Comparison of ENCODE assay signal across 8 mouse cellular contexts in the genomic region with DNA sequence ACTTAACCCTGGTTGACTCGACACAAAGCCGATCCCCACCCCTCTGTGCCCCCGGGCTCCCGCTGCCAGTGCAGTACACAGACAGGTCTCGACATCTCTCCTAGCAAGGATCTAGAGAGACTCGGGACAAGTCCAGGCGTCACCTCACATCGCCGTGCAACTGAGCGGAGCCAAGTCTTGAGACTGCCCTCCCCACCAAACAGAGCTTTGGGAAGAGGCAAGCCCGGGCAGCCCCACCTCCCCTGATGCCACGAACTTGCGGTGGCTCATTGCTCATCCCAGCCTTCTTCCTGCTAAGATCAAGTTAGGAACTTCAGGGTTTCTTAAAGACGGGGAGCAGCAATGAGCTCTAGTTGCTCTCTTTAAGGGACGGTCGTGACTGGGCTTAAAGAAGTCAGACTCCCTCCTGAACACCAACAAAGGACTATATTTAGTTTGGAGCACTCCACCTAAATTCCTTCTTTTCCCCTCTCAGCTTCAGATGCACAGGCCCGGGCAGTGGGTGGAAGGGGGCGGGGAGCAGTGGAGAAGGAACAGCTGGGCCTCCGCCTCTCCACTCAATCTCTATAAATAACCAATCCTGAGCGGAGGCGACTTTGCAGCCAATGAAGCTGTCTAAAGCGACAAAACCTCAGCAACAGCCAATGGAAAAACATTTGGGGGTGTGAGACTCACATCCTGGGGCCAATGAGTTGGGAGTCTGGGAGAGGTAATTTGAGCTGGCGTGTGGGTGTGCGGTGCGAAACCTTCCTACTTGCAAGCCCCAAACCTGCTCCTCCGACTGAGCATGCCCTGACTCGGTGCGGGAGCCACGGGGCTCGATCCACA. TPM values are rescaled to one million over a fixed set of nuclear protein-coding genes. Genes with fewer than 3 reads are reported as not detected.
DNase-seq lines count a peak whose midpoint lies in the region; ATAC-seq lines count a peak whose summit lies in the region.

No protein-coding gene starts in this region.

- H3K27ac ChIP-seq in forebrain, embryonic 11.5 days (ENCODE audit: low read depth, low read length): peak overlapping the region; percentile 80
- H3K27ac ChIP-seq in heart, embryonic 16.5 days (ENCODE audit: low read length): peak overlapping the region; percentile 98
- peak overlapping the region; percentile 80 for H3K27ac ChIP-seq in liver, embryonic 15.5 days (replicated peaks)
- no peak overlapping the region for H3K27ac ChIP-seq in neural tube, embryonic 12.5 days

- H3K9me3 ChIP-seq in forebrain, embryonic 11.5 days (ENCODE audit: control insufficient read depth, low read length): no peaks in the 10 kb centered on the region
- no peaks in the 10 kb centered on the region for H3K9me3 ChIP-seq in heart, embryonic 16.5 days (replicated peaks; ENCODE audit: control insufficient read depth, low read length)
- H3K9me3 ChIP-seq in liver, embryonic 15.5 days (replicated peaks): no peaks in the 10 kb centered on the region
- no peaks in the 10 kb centered on the region for H3K9me3 ChIP-seq in neural tube, embryonic 12.5 days

- H3K4me2 ChIP-seq in forebrain, embryonic 11.5 days (ENCODE audit: low read depth, low read length, severe bottlenecking): peak overlapping the region; percentile 83
- H3K4me2 ChIP-seq in heart, embryonic 16.5 days (ENCODE audit: low read depth, low read length): peak overlapping the region; percentile 96
- peak overlapping the region; percentile 98 for H3K4me2 ChIP-seq in liver, embryonic 15.5 days
- peak overlapping the region; percentile 64 for H3K4me2 ChIP-seq in neural tube, embryonic 12.5 days (replicated peaks)

- peak; percentile 91 for DNase-seq in c-Kit-positive CD71-positive TER-119-negative erythroid progenitor cells, embryonic 14.5 days (ENCODE audit: low read depth)
- peak; percentile 95 for DNase-seq in forebrain, embryonic 11.5 days (ENCODE audit: low spot score)
- DNase-seq in kidney, postnatal 36 days: peak; percentile 91 to 95
- peak; percentile 100 for DNase-seq in telencephalon, adult 2 months (ENCODE audit: low read depth, low spot score)

- WGBS in forebrain, embryonic 11.5 days: 1% methylated on average over 30 of the region's 30 CpGs
- under 1% methylated on average over 30 of the region's 30 CpGs for WGBS in heart, embryonic 16.5 days
- WGBS in liver, embryonic 15.5 days (ENCODE audit: insufficient replicate concordance): under 1% methylated on average over 30 of the region's 30 CpGs
- under 1% methylated on average over 30 of the region's 30 CpGs for WGBS in neural tube, embryonic 12.5 days

- H3K36me3 ChIP-seq in forebrain, embryonic 11.5 days (ENCODE audit: control insufficient read depth, insufficient read depth, low read length): no peaks in the 10 kb centered on the region
- H3K36me3 ChIP-seq in heart, embryonic 16.5 days (ENCODE audit: control insufficient read depth, insufficient read depth): no peaks in the 10 kb centered on the region
- H3K36me3 ChIP-seq in liver, embryonic 15.5 days (replicated peaks): no peaks in the 10 kb centered on the region
- H3K36me3 ChIP-seq in neural tube, embryonic 12.5 days: no peaks in the 10 kb centered on the region

- H3K9ac ChIP-seq in forebrain, embryonic 11.5 days (ENCODE audit: low read length): peak overlapping the region; percentile 65
- peak overlapping the region; percentile 86 for H3K9ac ChIP-seq in heart, embryonic 16.5 days (ENCODE audit: low read length)
- peak overlapping the region; percentile 51 for H3K9ac ChIP-seq in liver, embryonic 15.5 days
- H3K9ac ChIP-seq in neural tube, embryonic 12.5 days: peak overlapping the region; percentile 88

- ATAC-seq in CD4-positive, CD25-positive, alpha-beta regulatory T cell, adult 4 months: peak; percentile 74
- peak; percentile 94 for ATAC-seq in forebrain, embryonic 11.5 days (replicated peaks; ENCODE audit: low FRiP score)
- peak; percentile 93 for ATAC-seq in heart, embryonic 16.5 days (replicated peaks; ENCODE audit: extremely low read depth, insufficient read depth, low FRiP score)
- ATAC-seq in liver, embryonic 15.5 days (ENCODE audit: insufficient read depth): peak; percentile 84
- peak; percentile 93 for ATAC-seq in neural tube, embryonic 12.5 days (ENCODE audit: low FRiP score, low read depth)

- peak overlapping the region; percentile 82 for H3K4me3 ChIP-seq in forebrain, embryonic 11.5 days (ENCODE audit: low read depth, low read length)
- peak overlapping the region; percentile 94 for H3K4me3 ChIP-seq in heart, embryonic 16.5 days (ENCODE audit: low read length)
- H3K4me3 ChIP-seq in liver, embryonic 15.5 days (replicated peaks): peak overlapping the region; percentile 75
- H3K4me3 ChIP-seq in neural tube, embryonic 12.5 days: peak overlapping the region; percentile 79

- no peaks in the 10 kb centered on the region for H3K4me1 ChIP-seq in forebrain, embryonic 11.5 days (replicated peaks; ENCODE audit: control insufficient read depth, insufficient read depth, low read length)
- H3K4me1 ChIP-seq in heart, embryonic 16.5 days (ENCODE audit: control insufficient read depth, insufficient read depth, low read length): peaks cover 21% of the 10 kb centered on the region
- peaks cover 42% of the 10 kb centered on the region for H3K4me1 ChIP-seq in liver, embryonic 15.5 days (replicated peaks)
- peaks cover 14% of the 10 kb centered on the region for H3K4me1 ChIP-seq in neural tube, embryonic 12.5 days

- no peaks in the 10 kb centered on the region for H3K27me3 ChIP-seq in forebrain, embryonic 11.5 days (ENCODE audit: control insufficient read depth, insufficient read depth, low read length)
- H3K27me3 ChIP-seq in heart, embryonic 16.5 days (ENCODE audit: control insufficient read depth, insufficient read depth, low read length): no peaks in the 10 kb centered on the region
- peaks cover 24% of the 10 kb centered on the region; the same call in 1 of the 2 replicates for H3K27me3 ChIP-seq in liver, embryonic 15.5 days
- no peaks in the 10 kb centered on the region for H3K27me3 ChIP-seq in neural tube, embryonic 12.5 days (replicated peaks)

RNA-seq across cellular contexts. Expression of a gene that starts 1.9 kb away (rescaled TPM):
- 10 to 100 TPM; 13.5 to 17.8 TPM for polyA plus RNA-seq in CD4-positive, CD25-positive, alpha-beta regulatory T cell, adult 4 months (2017; shearing (Covaris generic))
- 14.4 and 14.7 TPM in 2 replicates for polyA plus RNA-seq in forebrain, embryonic 11.5 days (2014; fragmentation: Nextera tagmentation; extraction: Ambion mirVana)
- 5.0 and 5.4 TPM in 2 replicates for polyA plus RNA-seq in heart, embryonic 16.5 days (2015; fragmentation: Nextera tagmentation; extraction: Ambion mirVana)
- polyA plus RNA-seq in liver, embryonic 15.5 days (2015; fragmentation: Nextera tagmentation; extraction: Ambion mirVana): 2.0 and 2.2 TPM in 2 replicates
- polyA plus RNA-seq in neural tube, embryonic 12.5 days (2016; fragmentation: Nextera tagmentation; extraction: Ambion mirVana): 13.6 and 14.6 TPM in 2 replicates

RNA-seq across cellular contexts. Expression of a gene that starts 2.4 kb away (rescaled TPM):
- polyA plus RNA-seq in CD4-positive, CD25-positive, alpha-beta regulatory T cell, adult 4 months (2017; shearing (Covaris generic)): not detected
- not detected in 2 replicates for polyA plus RNA-seq in forebrain, embryonic 11.5 days (2014; fragmentation: Nextera tagmentation; extraction: Ambion mirVana)
- polyA plus RNA-seq in heart, embryonic 16.5 days (2015; fragmentation: Nextera tagmentation; extraction: Ambion mirVana): not detected in 2 replicates
- polyA plus RNA-seq in liver, embryonic 15.5 days (2015; fragmentation: Nextera tagmentation; extraction: Ambion mirVana): not detected in 2 replicates
- not detected in 2 replicates for polyA plus RNA-seq in neural tube, embryonic 12.5 days (2016; fragmentation: Nextera tagmentation; extraction: Ambion mirVana)
